Mouse (Mus musculus) kidney, embryonic 14.5 days (tissue): ENCODE data around the gene Vmn1r195. TPM values are rescaled to one million over a fixed set of nuclear protein-coding genes. Genes with fewer than 3 reads are reported as not detected.
"Not testable (repeated sequence)": the region's sequence is repeated elsewhere in the genome, so short reads cannot be mapped to it uniquely, and the experiment has no call there.

ENCODE experiments used
- ATAC-seq: fragments of 200-750 bp; cut with Nextera tagmentation; 2 replicates; pipeline ENCODE4 v1.8.0; 2017; ENCODE audit warnings: moderate number of reproducible peaks, mild to moderate bottlenecking, moderate TSS enrichment, moderate library complexity; ENCODE audit not compliant: low FRiP score, low TSS enrichment
- H3K27ac ChIP-seq: fragments of 300-500 bp; sonication (generic); 2 replicates; pipeline ENCODE4 v1.5.1; 2014; ENCODE audit warnings: low read depth, mild to moderate bottlenecking, low read length, moderate library complexity, mixed read lengths
- H3K27me3 ChIP-seq: fragments of 300-500 bp; sonication (generic); 2 replicates; pipeline ENCODE4 v1.6.1; 2014; ENCODE audit warnings: mild to moderate bottlenecking, low read length; ENCODE audit not compliant: control insufficient read depth, insufficient read depth
- H3K36me3 ChIP-seq: fragments of 300-500 bp; sonication (generic); 2 replicates; pipeline ENCODE4 v1.6.1; 2014; ENCODE audit warnings: low read length, mixed read lengths; ENCODE audit not compliant: control insufficient read depth, insufficient read depth
- H3K4me1 ChIP-seq: fragments of 300-500 bp; sonication (generic); 2 replicates; pipeline ENCODE4 v1.6.1; 2014; ENCODE audit warnings: low read length, mixed read lengths; ENCODE audit not compliant: control insufficient read depth, insufficient read depth
- H3K4me2 ChIP-seq: fragments of 300-500 bp; sonication (generic); replicated peaks from 2 replicates; pipeline ENCODE4 v1.6.1; 2014; ENCODE audit warnings: low read depth, mild to moderate bottlenecking, low read length
- H3K4me3 ChIP-seq: fragments of 300-500 bp; sonication (generic); 2 replicates; pipeline ENCODE4 v1.5.1; 2014; ENCODE audit warnings: mild to moderate bottlenecking, low read length
- H3K9ac ChIP-seq: fragments of 300-500 bp; sonication (generic); 2 replicates; pipeline ENCODE4 v1.6.1; 2014; ENCODE audit warnings: low read depth, mild to moderate bottlenecking, low read length, moderate library complexity
- H3K9me3 ChIP-seq: fragments of 300-500 bp; sonication (generic); 2 replicates; pipeline ENCODE4 v1.6.1; 2016; ENCODE audit warnings: low read length; ENCODE audit not compliant: control insufficient read depth
- WGBS: fragments of 180-500 bp; shearing (Covaris S2); extraction: QIAGEN DNeasy Blood & Tissue Kit; methylation state at CpG from one replicate; pipeline ENCODE4 v1.1.7; 2014; 5-methylcytosine and 5-hydroxymethylcytosine counted together
- polyA plus RNA-seq: library from polyadenylated mRNA; unstranded; fragments of >200 nt; fragmentation: Nextera tagmentation; extraction: Ambion mirVana; gene quantifications from 2 replicates; pipeline ENCODE4 v1.2.1, GENCODE M21; 2014

Vmn1r195 gene
- polyA plus RNA-seq, result not detected in 2 replicates

DNA sequence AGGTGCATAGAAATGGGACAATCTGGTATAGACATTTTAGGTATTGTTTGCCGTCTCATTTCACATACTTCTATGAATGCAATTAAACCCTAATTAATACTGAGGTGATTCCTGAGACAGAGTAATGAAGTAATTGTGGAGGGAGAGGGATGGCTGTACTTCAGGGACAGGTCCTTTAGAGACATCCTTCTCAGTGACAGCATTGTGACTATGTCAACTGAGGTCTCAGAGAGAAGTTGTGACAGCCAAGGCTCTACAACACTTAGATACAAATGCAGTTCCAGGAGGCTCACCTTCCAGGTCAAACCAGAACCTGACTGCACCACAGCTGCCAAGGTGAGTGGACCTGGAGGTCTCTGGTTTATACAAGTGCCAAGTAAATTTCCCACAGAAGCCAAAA, at the start of gene Vmn1r195:
TSS of gene Vmn1r195 (plus strand) at position 301 of the 400 bp plus-strand sequence.
- WGBS, result 100% methylated on average over 1 of the region's 1 CpGs
- H3K27ac ChIP-seq, ATAC-seq, H3K4me3 ChIP-seq, H3K9me3 ChIP-seq, H3K4me1 ChIP-seq, H3K4me2 ChIP-seq, H3K9ac ChIP-seq, H3K27me3 ChIP-seq, H3K36me3 ChIP-seq: not testable (repeated sequence)

GRCm38 (mm10) chr13:22223060-22223459, 47.3 kb upstream of the Vmn1r195 start, which contains the start of gene Vmn1r193:
Vmn1r193 (minus strand) TSS chr13:22223160.
- not testable (repeated sequence) for H3K36me3 ChIP-seq, H3K27ac ChIP-seq, H3K27me3 ChIP-seq, H3K9ac ChIP-seq, H3K9me3 ChIP-seq, H3K4me3 ChIP-seq, H3K4me1 ChIP-seq, H3K4me2 ChIP-seq, ATAC-seq
- 78% methylated on average over 1 of the region's 1 CpGs for WGBS

DNA sequence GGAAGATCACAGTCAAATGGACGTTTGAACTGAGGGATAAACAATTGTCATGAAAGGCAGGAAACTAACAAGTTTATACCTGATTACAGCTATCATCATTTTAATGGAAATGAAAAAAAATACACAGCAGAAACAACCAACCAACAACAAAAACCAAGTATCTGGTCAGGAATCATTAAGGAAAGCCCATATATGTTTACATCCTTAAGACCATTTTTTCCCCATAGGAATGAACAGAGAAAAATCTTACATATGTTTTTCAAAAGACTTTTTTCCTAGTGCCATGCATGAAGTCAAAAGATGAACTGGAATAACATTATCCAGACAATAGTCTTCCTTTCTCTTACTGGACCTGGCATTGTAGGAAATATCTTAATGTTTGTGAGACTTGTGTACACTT, 26.4 kb upstream of the Vmn1r195 start, which contains the start of gene Vmn1r194:
TSS of gene Vmn1r194 (plus strand) at position 301 of the 400 bp plus-strand sequence.
- no peak within 1 kb of the TSS for H3K9ac ChIP-seq
- no peaks in the 10 kb centered on the region for H3K9me3 ChIP-seq
- H3K4me1 ChIP-seq, result no peaks in the 10 kb centered on the region
- no peaks in the 10 kb centered on the region for H3K36me3 ChIP-seq
- no peak within 1 kb of the TSS for H3K4me3 ChIP-seq
- 51% methylated on average over 1 of the region's 1 CpGs for WGBS
- no peak for ATAC-seq
- H3K27ac ChIP-seq, result no peak within 1 kb of the TSS
- H3K4me2 ChIP-seq, result no peak within 1 kb of the TSS
- H3K27me3 ChIP-seq, result no peaks in the 10 kb centered on the region

DNA sequence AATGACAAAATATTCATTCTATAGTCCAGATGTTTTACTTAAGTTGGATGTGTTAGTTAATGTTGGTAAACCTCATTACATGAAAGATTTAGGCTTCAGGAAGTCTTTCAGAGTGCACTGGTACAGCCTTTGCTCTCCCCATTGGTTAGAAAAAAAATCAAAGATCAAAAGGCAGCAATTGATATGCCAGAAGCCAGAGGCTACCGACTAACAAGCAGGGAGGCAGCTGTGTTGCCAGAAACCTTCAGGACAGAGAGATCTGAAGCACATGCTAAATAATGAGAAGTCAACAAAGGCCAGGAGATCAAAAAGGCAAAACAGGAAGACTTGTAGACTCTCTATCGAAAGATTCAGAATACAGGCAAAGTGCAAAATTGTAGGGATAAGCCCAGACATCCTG, 1.4 kb downstream of the Vmn1r195 start:
- no peak overlapping the region for H3K4me3 ChIP-seq
- H3K27ac ChIP-seq, result no peak overlapping the region
- H3K36me3 ChIP-seq, result no peaks in the 10 kb centered on the region
- no peaks in the 10 kb centered on the region for H3K9me3 ChIP-seq
- WGBS, result 34% methylated on average over 2 of the region's 2 CpGs
- H3K4me2 ChIP-seq, result no peak overlapping the region
- H3K4me1 ChIP-seq, result no peaks in the 10 kb centered on the region
- H3K9ac ChIP-seq, result no peak overlapping the region
- no peaks in the 10 kb centered on the region for H3K27me3 ChIP-seq
- no peak for ATAC-seq

GRCm38 (mm10) chr13:22284578-22284977, 14.3 kb downstream of the Vmn1r195 start:
- WGBS, result 63% methylated on average over 2 of the region's 2 CpGs
- Histone ChIP-seq H3K36me3 (no peaks in the 10 kb centered on the region), H3K9me3 (no peaks in the 10 kb centered on the region), H3K4me2 (no peak overlapping the region), H3K27me3 (no peaks in the 10 kb centered on the region), H3K9ac (no peak overlapping the region), H3K4me1 (no peaks in the 10 kb centered on the region), H3K27ac (no peak overlapping the region), H3K4me3 (no peak overlapping the region)
- ATAC-seq, result no peak

GRCm38 (mm10) chr13:22289620-22290019, 19.3 kb downstream of the Vmn1r195 start, which contains the start of gene Vmn1r196:
Vmn1r196 (plus strand) TSS chr13:22289920.
- Histone ChIP-seq H3K27me3 (no peaks in the 10 kb centered on the region), H3K4me1 (no peaks in the 10 kb centered on the region), H3K9ac (no peak within 1 kb of the TSS), H3K4me2 (no peak within 1 kb of the TSS), H3K9me3 (no peaks in the 10 kb centered on the region), H3K36me3 (no peaks in the 10 kb centered on the region), H3K27ac (no peak within 1 kb of the TSS), H3K4me3 (no peak within 1 kb of the TSS)
- WGBS, result 79% methylated on average over 2 of the region's 2 CpGs
- ATAC-seq, result no peak

DNA sequence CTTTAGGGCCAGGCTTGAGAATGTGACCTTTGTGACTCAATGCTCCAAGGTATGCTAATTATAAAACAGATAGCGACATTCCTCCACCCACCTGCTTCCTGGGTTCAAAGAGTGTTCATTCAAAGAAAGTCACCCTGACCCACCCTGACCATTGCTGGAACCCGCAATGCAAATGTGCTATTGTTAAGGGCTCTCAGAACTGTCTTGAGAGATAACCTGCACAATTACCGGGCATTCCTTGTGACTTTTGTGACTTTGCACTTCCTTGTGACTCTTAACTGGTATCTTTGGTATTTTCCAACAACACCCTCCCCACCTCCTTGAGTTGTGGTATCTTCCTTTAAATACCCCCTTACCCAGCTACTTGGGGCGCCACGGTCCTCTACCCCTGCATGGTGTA, 37.8 kb downstream of the Vmn1r195 start:
- ATAC-seq, result not testable (repeated sequence)
- WGBS, result 98% methylated on average over 5 of the region's 5 CpGs

GRCm38 (mm10) chr13:22315361-22315760, 45.0 kb downstream of the Vmn1r195 start:
- Histone ChIP-seq H3K36me3 (no peaks in the 10 kb centered on the region), H3K4me3 (no peak overlapping the region), H3K27me3 (no peaks in the 10 kb centered on the region), H3K27ac (no peak overlapping the region), H3K4me2 (no peak overlapping the region), H3K4me1 (no peaks in the 10 kb centered on the region), H3K9ac (no peak overlapping the region), H3K9me3 (no peaks in the 10 kb centered on the region)
- WGBS, result 85% methylated on average over 2 of the region's 2 CpGs
- no peak for ATAC-seq

More for the DNA sequence above, 37.8 kb downstream of the Vmn1r195 start:
- H3K9me3 ChIP-seq, H3K27me3 ChIP-seq, H3K9ac ChIP-seq, H3K27ac ChIP-seq, H3K4me2 ChIP-seq, H3K36me3 ChIP-seq, H3K4me3 ChIP-seq, H3K4me1 ChIP-seq: not testable (repeated sequence)

- Histone ChIP-seq H3K27ac (no peak overlapping the region), H3K4me1 (no peaks in the 10 kb centered on the region), H3K27me3 (no peaks in the 10 kb centered on the region), H3K9me3 (no peaks in the 10 kb centered on the region), H3K9ac (no peak overlapping the region), H3K36me3 (no peaks in the 10 kb centered on the region), H3K4me3 (no peak overlapping the region), H3K4me2 (no peak overlapping the region)
- no peak for ATAC-seq
- WGBS, result 85% methylated on average over 2 of the region's 2 CpGs
Observed at GRCm38 (mm10) chr13:22317366-22317765, 47.0 kb downstream of the Vmn1r195 start.
